Mouse (Mus musculus): ENCODE measurements around the gene Sptbn2.

DNA sequence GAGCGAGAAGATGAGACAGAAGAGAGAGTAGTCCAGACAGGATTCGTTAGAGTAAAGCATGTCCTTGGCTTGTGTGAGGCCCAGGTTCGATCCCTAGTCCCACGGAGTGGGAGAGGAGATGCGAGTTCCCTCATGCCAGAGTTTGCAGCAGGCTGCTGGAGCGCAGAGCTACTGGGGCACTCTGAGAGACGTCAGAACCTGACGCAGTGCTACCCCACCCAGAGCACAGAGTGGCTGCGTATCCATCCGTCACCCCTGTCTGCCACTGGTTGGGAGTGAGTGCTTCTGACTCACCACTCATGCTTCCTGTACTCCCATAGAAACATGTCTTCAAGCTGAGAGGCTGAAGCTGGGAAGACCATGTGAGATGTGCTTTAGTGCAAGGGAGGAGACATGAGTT lies 30.5 kb downstream of the Sptbn2 start:
- TF ChIP-seq GATA1 (IDR thresholded peaks at IDR 0.05; ENCODE audit: borderline replicate concordance, low read length) = no peak
- no peak for TF ChIP-seq FLI1 (IDR thresholded peaks at IDR 0.05; ENCODE audit: low read length)

Measured in megakaryocyte, embryonic 14.5 days (primary cell).